In the genomic region with DNA sequence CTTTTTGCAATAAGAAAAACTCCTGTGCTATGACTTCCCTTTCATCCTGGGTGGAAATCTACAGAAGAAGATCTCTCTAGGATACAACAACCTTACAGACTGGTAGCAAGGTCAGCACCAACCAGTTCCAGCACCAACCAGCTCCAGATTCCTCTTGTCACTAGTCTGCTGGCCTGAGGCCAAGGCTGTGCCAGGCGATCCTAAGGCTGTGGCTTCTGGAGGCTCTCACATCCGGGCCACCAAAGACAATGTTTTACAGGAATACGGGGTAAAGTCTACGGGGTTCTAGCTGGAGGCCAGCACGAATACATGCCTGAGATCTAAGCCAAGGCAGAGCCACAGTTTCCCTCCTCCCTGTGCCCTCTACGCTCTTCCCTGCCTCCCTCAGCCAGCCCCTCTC, we compare ENCODE assay signal across 17 mouse cellular contexts. TPM values are rescaled to one million over a fixed set of nuclear protein-coding genes. Genes with fewer than 3 reads are reported as not detected.
DNase-seq lines count a peak whose midpoint lies in the region; ATAC-seq lines count a peak whose summit lies in the region.
"Had no signal": no experiment of that assay in that cellular context is flagged by ENCODE, and none has a peak within 500 bp of the region (broad histone marks: within the 10 kb centered on the region; RNA-seq: fewer than 3 reads in every experiment).

No protein-coding gene starts in this region.

- peaks cover 48% of the 10 kb centered on the region for H3K27me3 ChIP-seq in megakaryocyte, embryonic 14.5 days (replicated peaks)

- H3K4me1 ChIP-seq in megakaryocyte, embryonic 14.5 days = no peaks in the 10 kb centered on the region

- peak overlapping the region; percentile 24 for H3K4me3 ChIP-seq in megakaryocyte, embryonic 14.5 days (replicated peaks)
- H3K4me3 ChIP-seq: heart, embryonic 13.5 days; hindbrain, embryonic 13.5 days; intestine, embryonic 15.5 days had no signal

- ATAC-seq in megakaryocyte, adult 5-6 weeks (ENCODE audit: poor library complexity, severe bottlenecking) = no peak
- ATAC-seq: activated CD4-positive, CD25-positive, alpha-beta regulatory T cell, adult 4 months; intestine, embryonic 15.5 days had no signal

- H3K9me3 ChIP-seq in megakaryocyte, embryonic 14.5 days = no peaks in the 10 kb centered on the region
- H3K9me3 ChIP-seq: heart, embryonic 13.5 days; hindbrain, embryonic 13.5 days; intestine, embryonic 15.5 days had no signal

- no peaks in the 10 kb centered on the region for H3K36me3 ChIP-seq in megakaryocyte, embryonic 14.5 days (replicated peaks; ENCODE audit: low read length)
- H3K36me3 ChIP-seq: heart, embryonic 13.5 days; hindbrain, embryonic 13.5 days; intestine, embryonic 15.5 days had no signal

- peak; percentile 22 for DNase-seq in adrenal gland, postnatal 10 days
- DNase-seq in adrenal gland, postnatal 4 days (ENCODE audit: low spot score in 2 of 2) = no peak
- DNase-seq in gastrocnemius, postnatal 10 days = peak; percentile 21
- DNase-seq in gastrocnemius, postnatal 25 days = no peak
- DNase-seq in kidney, postnatal 36 days = peak; percentile 76 to 86
- no peak for DNase-seq in thymus, adult 18-20 months
- DNase-seq: cerebellum, adult 11 months; layer of hippocampus, postnatal 36 days; lung, postnatal 10 days; right cerebral cortex, postnatal 25 days; thymus, postnatal 4 days had no signal

RNA-seq across cellular contexts. Expression of a gene that starts 25.4 kb away (rescaled TPM):
- 1 to 10 TPM; 6.5 to 6.7 TPM for total RNA-seq in adrenal gland, postnatal 10 days (2021)
- 10 to 100 TPM; 10.2 to 11.6 TPM for total RNA-seq in adrenal gland, postnatal 4 days (2021)
- under 1 TPM; 0.94 to 0.99 TPM for total RNA-seq in gastrocnemius, postnatal 10 days (2021)
- total RNA-seq in gastrocnemius, postnatal 25 days (2021) = under 1 TPM; 0.31 to 0.46 TPM
- polyA plus RNA-seq in megakaryocyte, embryonic 14.5 days (2012; ENCODE audit: insufficient read depth, low replicate concordance) = not detected in 2 replicates
- total RNA-seq in megakaryocyte, adult 5-6 weeks (2015) = 0.16 TPM in 1 of 2 replicates, not detected in the other
- 0.18 TPM in 1 of 2 replicates, not detected in the other for total RNA-seq in megakaryocyte, adult 5-6 weeks (2017)

Comparison
In these comparisons a context has a peak if more than half of its experiments do, and no peak if none do; other contexts are left out.
1. DNase-seq: peak in adrenal gland, postnatal 10 days (single experiment), gastrocnemius, postnatal 10 days (single experiment) and kidney, postnatal 36 days (2 of 2); none in adrenal gland, postnatal 4 days (0 of 2), gastrocnemius, postnatal 25 days (single experiment) and thymus, adult 18-20 months (0 of 2).